Mouse (Mus musculus): ENCODE measurements at regions not wholly inside any gene's neighbourhood (a gene's known extent, or its start where the extent isn't known, plus 50 kb on each side); places are given as distances from the start of the nearest gene placed in this dataset.

DNA sequence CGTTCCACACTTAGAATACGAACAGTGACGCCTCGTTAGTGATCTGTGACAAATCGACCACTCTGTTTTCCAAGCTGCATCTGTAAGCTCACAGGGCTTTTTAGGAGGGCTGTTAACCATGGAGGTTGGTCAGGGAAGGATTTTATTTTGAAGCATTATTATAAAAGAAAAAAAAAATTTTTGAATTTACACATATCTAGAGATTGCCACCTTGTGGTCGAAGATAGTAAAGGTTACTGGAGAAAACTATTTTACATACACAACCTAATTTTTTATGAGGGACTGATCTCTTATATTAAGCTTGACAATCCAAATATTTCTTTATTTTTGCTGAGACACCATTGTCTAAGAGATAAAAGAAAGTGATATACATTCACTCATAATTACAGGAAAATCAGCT is 937.2 kb downstream of the Sorcs1 start:
- DNase-seq (ENCODE audit: low spot score in 2 of 2), result no peak

DNA sequence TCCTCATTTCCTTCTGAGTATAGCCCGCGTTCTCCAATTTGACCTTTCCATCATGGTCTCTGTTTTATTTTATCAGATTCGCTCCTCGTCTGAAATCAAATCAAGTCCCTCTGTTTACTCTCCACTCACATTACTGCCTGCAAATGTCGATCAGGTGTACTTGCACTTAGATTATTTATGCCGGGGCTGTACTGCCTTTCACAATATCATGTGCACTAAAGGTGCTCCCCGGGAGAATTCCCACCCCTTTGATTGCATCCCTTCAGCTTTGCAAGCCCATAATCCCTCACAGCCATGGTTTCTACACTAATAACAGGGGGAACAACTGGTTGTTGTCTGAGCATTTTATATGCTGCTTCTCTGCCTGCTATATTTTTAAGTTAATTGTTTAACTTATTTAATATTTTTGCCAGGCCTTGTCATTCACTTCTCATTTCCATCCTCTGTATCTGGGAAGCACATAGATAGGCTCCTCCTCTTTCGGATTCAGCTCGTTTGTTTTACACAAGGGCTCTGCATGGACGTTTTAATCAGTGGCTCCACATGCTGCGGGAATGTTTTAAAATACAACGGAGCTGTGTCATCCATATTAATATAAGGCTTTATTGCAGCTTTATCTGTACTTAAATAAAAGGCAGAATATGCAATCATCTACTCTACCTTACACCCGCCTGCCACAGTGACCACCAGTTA is 938.8 kb downstream of the Sorcs1 start:
- DNase-seq (ENCODE audit: low spot score in 2 of 2), result no peak

DNA sequence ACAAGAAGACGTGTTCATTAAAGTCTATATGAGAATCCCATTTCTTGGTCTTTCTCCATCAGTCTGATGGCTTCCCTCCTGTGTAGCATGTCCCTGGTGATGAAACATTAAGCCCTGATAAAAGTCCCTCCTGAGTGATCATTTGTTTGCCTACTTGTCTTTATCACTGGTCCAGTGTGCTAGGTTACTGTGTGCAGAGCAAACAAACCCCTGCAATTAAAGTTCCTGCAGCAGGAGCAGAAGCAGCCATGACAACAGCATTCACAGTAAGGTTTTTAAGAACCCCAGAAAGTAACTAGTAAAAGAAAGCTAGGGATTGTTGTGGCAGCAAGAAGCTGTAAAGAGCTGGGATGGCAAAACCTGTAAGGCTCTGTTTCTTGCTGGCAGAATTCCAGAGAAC is 980.8 kb downstream of the Sorcs1 start:
- peak in 1 of 2 experiments; percentile 1 for DNase-seq (ENCODE audit: low spot score in 2 of 2)

DNA sequence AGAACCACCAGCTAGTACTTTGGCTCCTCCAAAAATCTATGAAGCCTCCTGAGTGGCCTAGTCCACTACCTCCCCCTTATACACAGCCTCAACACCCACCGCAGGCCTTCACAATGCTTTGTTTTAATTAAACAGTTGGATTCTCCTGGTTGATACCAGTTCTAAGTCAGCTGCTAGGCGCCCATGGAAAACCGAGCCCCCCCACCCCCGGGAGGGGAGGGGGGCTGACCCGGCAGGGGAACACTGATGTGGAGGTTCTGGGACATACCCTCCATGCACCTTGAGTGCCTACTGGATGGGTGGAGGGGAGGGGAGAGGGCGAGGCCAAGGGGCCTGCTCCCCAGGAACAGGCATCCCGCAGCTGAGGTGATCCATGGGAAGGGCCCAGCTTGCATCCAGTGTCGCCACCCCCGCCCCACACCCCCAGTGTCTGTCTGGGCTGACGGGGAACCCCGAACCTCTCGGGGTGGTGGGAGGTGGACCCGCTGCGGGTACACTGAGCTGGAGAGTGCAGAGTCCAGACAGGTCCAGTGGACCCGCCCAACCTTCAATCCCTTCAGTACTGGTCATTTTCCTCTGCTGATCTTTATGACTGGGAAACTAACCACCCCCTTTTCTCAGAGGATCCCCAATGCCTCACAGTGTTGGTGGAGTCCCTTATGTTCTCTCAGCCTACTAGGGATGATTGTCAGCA is 992.7 kb downstream of the Sorcs1 start:
- no peak for DNase-seq (ENCODE audit: low spot score in 2 of 2)

DNA sequence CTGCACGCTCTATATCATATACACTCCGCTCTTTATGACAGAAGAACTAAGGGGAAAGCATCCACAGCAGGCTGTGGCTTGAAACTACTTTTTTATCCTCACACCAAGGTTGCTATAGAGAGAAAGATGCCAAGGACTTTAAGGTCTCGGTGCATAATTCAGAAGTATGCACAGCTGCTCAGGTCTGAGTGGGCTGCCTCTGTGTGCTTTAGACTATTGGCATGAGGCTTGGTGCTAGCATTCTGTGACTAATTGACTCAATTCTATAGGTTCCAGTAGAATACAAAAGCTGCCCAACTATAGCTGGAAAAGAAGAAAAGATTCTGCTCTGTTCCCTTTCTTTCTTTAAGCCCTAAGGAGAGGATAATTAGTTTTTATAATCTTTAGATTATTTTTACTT is 997.2 kb downstream of the Sorcs1 start:
- no peak for DNase-seq (ENCODE audit: low spot score in 2 of 2)

DNA sequence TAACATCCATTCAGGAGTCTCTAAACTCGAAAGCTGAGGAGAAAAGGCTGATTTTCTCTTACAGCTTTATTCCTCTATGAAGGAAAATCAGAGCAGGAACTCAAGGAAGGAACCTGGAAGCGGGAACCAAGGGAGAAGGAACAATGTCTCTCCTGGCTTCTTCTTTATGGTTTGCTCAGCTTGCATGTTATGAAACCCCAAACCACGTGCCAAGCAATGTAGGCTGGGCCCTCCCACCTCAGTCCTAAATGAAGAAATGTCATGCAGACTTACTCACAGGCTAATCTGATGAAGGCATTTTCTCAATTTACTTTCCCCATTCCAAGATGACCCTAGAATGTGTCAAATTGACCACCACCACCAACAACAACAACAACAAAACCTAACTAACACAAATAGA is 998.4 kb downstream of the Sorcs1 start:
- DNase-seq (ENCODE audit: low spot score in 2 of 2), result no peak

DNA sequence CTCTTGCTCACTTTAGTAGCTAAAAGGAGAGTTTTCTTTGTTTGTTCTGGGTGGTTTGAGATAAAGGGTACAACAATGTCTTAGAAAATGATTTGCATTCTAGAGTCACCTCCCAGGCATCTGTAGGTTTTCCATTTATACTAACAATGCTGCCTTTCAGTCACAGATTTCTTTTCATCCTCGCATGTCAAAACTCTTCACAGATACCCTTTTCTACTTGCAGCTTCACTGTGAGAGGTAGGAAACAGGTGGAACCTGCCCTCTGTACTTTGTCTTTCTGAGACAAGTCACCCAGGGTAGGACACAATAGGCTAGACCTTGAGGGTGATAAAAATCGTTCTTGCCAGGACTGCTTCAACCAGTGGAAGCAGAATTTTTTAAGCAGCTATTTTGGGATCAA is 1002.5 kb downstream of the Sorcs1 start:
- no peak for DNase-seq (ENCODE audit: low spot score in 2 of 2)

DNA sequence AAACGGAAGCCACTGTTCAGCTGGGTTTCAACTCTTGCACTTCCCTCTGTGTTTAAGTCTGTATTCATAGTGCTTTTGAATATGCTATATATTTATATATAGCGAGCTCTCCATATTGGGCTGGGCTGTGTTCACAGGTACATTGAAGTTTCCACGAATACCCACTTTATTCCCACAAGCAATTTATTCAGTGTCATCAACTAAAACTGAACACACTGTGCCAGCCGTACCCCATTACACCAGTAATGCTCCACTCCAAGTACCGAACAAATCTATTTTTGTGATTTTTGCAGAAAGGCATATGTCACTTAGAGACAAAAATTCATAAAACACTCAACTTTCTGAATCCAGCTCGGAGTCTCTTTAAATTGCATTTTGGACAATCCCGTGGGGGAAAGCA is 1048.5 kb downstream of the Sorcs1 start:
- peak in 1 of 2 experiments; percentile 21 for DNase-seq (ENCODE audit: low spot score in 2 of 2)

DNA sequence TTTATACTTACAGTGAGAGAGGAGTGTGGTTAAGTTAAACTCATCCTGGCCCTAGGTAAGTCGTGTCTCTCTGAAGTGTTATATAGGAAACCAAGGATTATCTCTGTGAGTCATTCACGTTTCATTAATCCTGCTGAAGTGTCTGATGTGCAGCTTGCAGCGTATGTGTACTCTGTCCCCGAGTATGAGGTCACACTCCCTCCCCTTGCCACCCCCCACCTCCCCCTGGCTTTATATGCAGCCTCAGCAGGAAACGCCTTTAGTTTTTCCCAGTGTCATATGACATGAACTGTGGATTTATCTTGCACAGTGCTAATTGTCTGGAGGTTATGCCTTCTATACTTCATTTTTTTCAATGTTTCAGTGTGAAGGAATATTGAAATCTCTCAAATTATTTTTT is 1058.5 kb downstream of the Sorcs1 start:
- DNase-seq (ENCODE audit: low spot score in 2 of 2), result no peak

DNA sequence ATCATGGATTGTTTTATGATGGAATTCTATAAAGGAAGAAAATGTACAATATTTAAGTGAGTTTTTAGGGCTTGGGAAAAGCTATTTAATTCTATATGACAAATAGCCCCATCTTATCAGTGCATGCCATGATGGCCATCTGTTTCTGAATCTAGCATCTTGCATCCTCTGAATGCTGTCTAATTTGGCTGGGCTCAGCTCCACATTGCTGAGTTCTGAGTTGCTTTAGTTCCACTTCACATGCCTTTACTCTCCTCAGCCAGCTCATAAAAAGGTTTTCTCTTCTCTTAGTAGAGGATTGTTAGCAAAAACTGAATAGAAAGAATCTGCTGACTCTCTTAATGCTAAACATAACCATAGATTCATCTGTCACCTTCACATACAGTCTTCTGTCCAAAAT is 1063.4 kb downstream of the Sorcs1 start:
- peak in 1 of 2 experiments; percentile 10 for DNase-seq (ENCODE audit: low spot score in 2 of 2)

Small RNA genes in the stretch of these regions (microRNA-seq; reads per million reads assigned to microRNA genes)
- 0 reads per million in 2 experiments for gene Gm27935
